Mouse (Mus musculus): Measurements from ENCODE around the gene Yy1.
A peak's percentile ranks its signal among the peaks of the same experiment; 100 is the strongest.
"Not testable (repeated sequence)": the region's sequence is repeated elsewhere in the genome, so short reads cannot be mapped to it uniquely, and the experiment has no call there.

Yy1 gene

GRCm38 (mm10) chr12:108826282-108826957, 33.6 kb downstream of the Yy1 start:
- DNase-seq (ENCODE audit: low read depth in 2 of 2, low spot score in 2 of 2): no peak

- DNase-seq (ENCODE audit: low read depth in 2 of 2, low spot score in 2 of 2): no peak
These were observed 34.3 kb downstream of the Yy1 start for GRCm38 (mm10) chr12:108826958-108827535.

GRCm38 (mm10) chr12:108827641-108828040, 34.9 kb downstream of the Yy1 start:
- no peak for DNase-seq (ENCODE audit: low read depth in 2 of 2, low spot score in 2 of 2)

- DNase-seq (ENCODE audit: low read depth in 2 of 2, low spot score in 2 of 2): no peak
These were observed 36.9 kb downstream of the Yy1 start for GRCm38 (mm10) chr12:108829636-108830035.

- DNase-seq (ENCODE audit: low read depth in 2 of 2, low spot score in 2 of 2): no peak
These were observed 37.6 kb downstream of the Yy1 start for GRCm38 (mm10) chr12:108830358-108830757.

GRCm38 (mm10) chr12:108831966-108832643, 39.3 kb downstream of the Yy1 start:
- DNase-seq (ENCODE audit: low read depth in 2 of 2, low spot score in 2 of 2): no peak

- DNase-seq (ENCODE audit: low read depth in 2 of 2, low spot score in 2 of 2): no peak
These were observed 40.1 kb downstream of the Yy1 start for GRCm38 (mm10) chr12:108832851-108833250.

GRCm38 (mm10) chr12:108833408-108833807, 40.6 kb downstream of the Yy1 start:
- DNase-seq (ENCODE audit: low read depth in 2 of 2, low spot score in 2 of 2): no peak

- no peak for DNase-seq (ENCODE audit: low read depth in 2 of 2, low spot score in 2 of 2)
These were observed 41.6 kb downstream of the Yy1 start for GRCm38 (mm10) chr12:108834337-108834736.

- no peak for DNase-seq (ENCODE audit: low read depth in 2 of 2, low spot score in 2 of 2)
These were observed 42.0 kb downstream of the Yy1 start for GRCm38 (mm10) chr12:108834786-108835185.

- no peak for DNase-seq (ENCODE audit: low read depth in 2 of 2, low spot score in 2 of 2)
These were observed 42.6 kb downstream of the Yy1 start for GRCm38 (mm10) chr12:108835208-108835839.

GRCm38 (mm10) chr12:108835840-108836409, 43.2 kb downstream of the Yy1 start, which contains the start of the genes Slc25a29 and Slc25a47:
Gene Slc25a29 (minus strand): TSS chr12:108835883.
Gene Slc25a47 (plus strand): TSS chr12:108836046.
- peak; percentile 85 to 88 for DNase-seq (ENCODE audit: low read depth in 2 of 2, low spot score in 2 of 2)

GRCm38 (mm10) chr12:108836722-108837121, 43.9 kb downstream of the Yy1 start:
- DNase-seq (ENCODE audit: low read depth in 2 of 2, low spot score in 2 of 2): no peak

GRCm38 (mm10) chr12:108841181-108841580, 48.4 kb downstream of the Yy1 start:
- no peak for DNase-seq (ENCODE audit: low read depth in 2 of 2, low spot score in 2 of 2)

GRCm38 (mm10) chr12:108842663-108843062, 49.9 kb downstream of the Yy1 start:
- no peak for DNase-seq (ENCODE audit: low read depth in 2 of 2, low spot score in 2 of 2)

GRCm38 (mm10) chr12:108848033-108848432, 55.3 kb downstream of the Yy1 start:
- not testable (repeated sequence) for DNase-seq (ENCODE audit: low read depth in 2 of 2, low spot score in 2 of 2)

- DNase-seq (ENCODE audit: low read depth in 2 of 2, low spot score in 2 of 2): no peak
These were observed 56.8 kb downstream of the Yy1 start for GRCm38 (mm10) chr12:108849488-108850022.

GRCm38 (mm10) chr12:108850129-108850528, 57.4 kb downstream of the Yy1 start:
- DNase-seq (ENCODE audit: low read depth in 2 of 2, low spot score in 2 of 2): no peak

- DNase-seq (ENCODE audit: low read depth in 2 of 2, low spot score in 2 of 2): no peak
These were observed 58.1 kb downstream of the Yy1 start for GRCm38 (mm10) chr12:108850886-108851285.

- no peak for DNase-seq (ENCODE audit: low read depth in 2 of 2, low spot score in 2 of 2)
These were observed 60.0 kb downstream of the Yy1 start for GRCm38 (mm10) chr12:108852822-108853221.

GRCm38 (mm10) chr12:108855081-108855480, 62.3 kb downstream of the Yy1 start:
- DNase-seq (ENCODE audit: low read depth in 2 of 2, low spot score in 2 of 2): no peak

All from CD8-positive naive resting alpha-beta T cell, adult 2 months (primary cell).